Mouse (Mus musculus): Measurements from ENCODE around the gene Slc35d1. TPM values are rescaled to one million over a fixed set of nuclear protein-coding genes. Genes with fewer than 3 reads are reported as not detected.

The Slc35d1 gene
- 0.20 and 0.28 TPM in 2 replicates for polyA plus RNA-seq (2012)

DNA sequence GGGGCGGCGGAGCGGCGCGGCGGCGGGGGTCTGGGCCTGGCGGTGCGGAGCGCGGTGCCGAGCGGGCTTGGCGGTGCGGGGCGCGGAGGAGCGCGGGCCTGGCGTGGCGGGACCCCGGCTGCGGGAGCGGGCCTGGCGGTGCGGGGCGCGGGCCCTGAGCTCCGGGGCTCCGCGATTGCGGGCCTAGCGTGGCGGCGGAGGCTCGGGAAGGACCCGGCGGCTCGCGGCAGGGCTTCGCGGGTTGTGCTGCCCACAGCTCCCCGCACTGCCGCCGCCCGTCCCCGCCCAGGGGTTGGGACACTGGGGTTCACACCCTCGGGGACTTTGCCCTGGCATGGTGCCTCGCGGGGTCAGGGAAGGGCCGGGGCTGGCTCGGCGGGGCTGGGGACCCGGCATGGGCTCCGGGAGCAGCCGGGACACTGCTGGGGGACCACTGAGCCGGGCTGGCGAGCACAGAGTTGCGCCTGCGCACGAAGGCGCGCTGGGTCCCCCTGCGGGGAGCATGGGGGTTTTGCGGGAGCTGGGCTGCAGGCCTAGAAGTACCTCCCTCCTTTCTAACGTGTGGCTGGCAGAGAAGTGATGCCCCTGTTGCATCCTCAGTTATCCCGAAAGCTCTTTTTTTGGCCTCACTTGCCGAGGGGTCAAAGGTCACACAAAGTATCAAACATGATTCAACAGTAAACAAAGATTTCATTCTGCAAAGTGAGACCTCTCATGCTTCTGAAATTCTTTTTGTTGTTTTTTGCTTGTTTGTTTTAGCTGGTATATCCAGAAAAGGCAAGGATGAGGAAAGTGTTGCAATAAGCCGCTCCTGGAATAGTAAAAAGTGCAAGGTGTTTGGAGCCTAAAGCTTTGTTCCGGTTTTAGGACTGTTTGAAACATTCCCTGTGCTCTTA is at the start of gene Slc35d1:
Slc35d1 (minus strand) TSS at position 240 of the 896 bp plus-strand sequence.
- peaks cover 34% of the 10 kb centered on the region for H3K4me1 ChIP-seq (ENCODE audit: control insufficient read depth)
- peaks cover 18% of the 10 kb centered on the region for H3K36me3 ChIP-seq (ENCODE audit: control insufficient read depth)
- no peaks in the 10 kb centered on the region for H3K27me3 ChIP-seq (ENCODE audit: control insufficient read depth)
- peak within 1 kb of the TSS; percentile 99 for H3K4me3 ChIP-seq (replicated peaks)
- H3K9me3 ChIP-seq (ENCODE audit: control insufficient read depth, low read length) = no peaks in the 10 kb centered on the region
- TF ChIP-seq GATA1 (IDR thresholded peaks at IDR 0.05; ENCODE audit: low read length) = no peak
- no peak for TF ChIP-seq TAL1 (IDR thresholded peaks at IDR 0.05; ENCODE audit: low read length)

DNA sequence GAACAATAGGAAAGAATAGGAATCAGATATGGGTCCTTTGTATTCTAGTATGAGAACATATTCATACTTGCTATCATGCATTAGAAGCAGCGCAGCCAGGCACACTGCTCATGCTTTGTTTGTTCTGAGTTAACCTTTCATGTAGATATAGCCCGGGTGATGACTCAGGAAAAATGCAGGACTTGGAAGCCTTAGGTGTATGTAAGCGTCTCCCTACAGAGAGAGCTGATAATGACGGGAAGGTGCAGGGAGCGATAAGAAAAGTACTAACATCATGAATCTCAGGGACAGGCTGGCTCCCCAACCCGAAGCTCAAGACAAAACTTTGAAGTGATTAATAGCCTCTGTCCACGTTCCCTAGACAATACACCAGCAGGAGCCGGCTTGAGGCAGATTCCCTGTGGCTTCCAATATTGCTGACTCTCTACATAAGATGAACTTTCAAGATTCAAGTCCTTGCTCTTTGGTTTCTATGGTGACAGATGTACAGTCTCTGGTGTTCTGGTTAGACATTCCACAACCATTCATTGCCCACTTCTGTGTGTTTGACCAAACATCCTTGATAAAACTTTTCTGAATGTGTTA is 48.9 kb upstream of the Slc35d1 start:
- H3K4me1 ChIP-seq (ENCODE audit: control insufficient read depth) = no peaks in the 10 kb centered on the region; the same call in 1 of the 2 replicates
- TF ChIP-seq TAL1 (IDR thresholded peaks at IDR 0.05; ENCODE audit: low read length) = no peak
- no peak for TF ChIP-seq GATA1 (IDR thresholded peaks at IDR 0.05; ENCODE audit: low read length)
- H3K9me3 ChIP-seq (ENCODE audit: control insufficient read depth, low read length) = no peaks in the 10 kb centered on the region
- no peaks in the 10 kb centered on the region for H3K27me3 ChIP-seq (ENCODE audit: control insufficient read depth)
- H3K36me3 ChIP-seq (ENCODE audit: control insufficient read depth) = no peaks in the 10 kb centered on the region
- no peak overlapping the region for H3K4me3 ChIP-seq (replicated peaks)

DNA sequence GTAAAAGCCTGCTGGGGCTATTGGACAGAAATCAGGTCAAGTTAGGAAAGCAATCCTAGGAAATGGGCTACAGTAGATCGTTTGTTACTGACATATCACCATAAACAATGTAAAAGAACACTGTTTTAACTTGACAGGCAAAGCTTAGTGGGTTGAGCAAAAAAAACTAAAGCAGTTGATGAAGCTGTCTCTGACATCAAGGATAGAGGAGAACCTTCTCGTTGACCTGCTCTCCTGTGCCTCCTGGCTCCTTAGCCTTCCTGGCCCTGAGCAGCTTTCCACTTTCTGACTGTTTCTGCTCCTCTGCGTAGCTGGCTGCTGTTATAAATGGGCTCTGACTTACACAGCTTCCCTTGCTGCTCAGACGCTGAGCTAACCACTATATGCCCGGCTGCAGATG is 48.4 kb upstream of the Slc35d1 start:
- Histone ChIP-seq H3K9me3 (ENCODE audit: control insufficient read depth, low read length) (no peaks in the 10 kb centered on the region), H3K4me1 (ENCODE audit: control insufficient read depth) (no peaks in the 10 kb centered on the region; the same call in 1 of the 2 replicates), H3K4me3 (replicated peaks) (no peak overlapping the region), H3K27me3 (ENCODE audit: control insufficient read depth) (no peaks in the 10 kb centered on the region), H3K36me3 (ENCODE audit: control insufficient read depth) (no peaks in the 10 kb centered on the region)
- TF ChIP-seq GATA1 (IDR thresholded peaks at IDR 0.05; ENCODE audit: low read length) = no peak
- no peak for TF ChIP-seq TAL1 (IDR thresholded peaks at IDR 0.05; ENCODE audit: low read length)

DNA sequence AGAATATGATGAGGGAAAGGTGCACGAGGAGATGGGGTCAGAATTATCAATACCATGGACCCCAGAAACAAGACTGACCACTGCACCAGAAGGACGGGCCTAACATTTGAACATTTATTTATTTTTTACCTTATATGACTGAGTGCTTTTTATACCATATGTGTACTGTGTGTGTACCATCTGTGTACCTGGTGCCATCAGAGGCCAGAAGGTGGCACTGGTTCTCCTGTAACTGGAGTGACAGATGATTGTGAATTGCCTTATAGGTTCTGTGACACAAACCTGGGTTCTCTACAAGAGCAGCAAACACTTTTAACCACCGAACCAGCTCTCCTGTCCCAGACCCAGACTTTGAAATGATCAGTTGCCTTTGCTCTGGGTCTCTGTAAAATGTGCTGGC is 43.9 kb upstream of the Slc35d1 start:
- Histone ChIP-seq H3K4me3 (replicated peaks) (no peak overlapping the region), H3K9me3 (ENCODE audit: control insufficient read depth, low read length) (no peaks in the 10 kb centered on the region), H3K36me3 (ENCODE audit: control insufficient read depth) (no peaks in the 10 kb centered on the region), H3K27me3 (ENCODE audit: control insufficient read depth) (no peaks in the 10 kb centered on the region), H3K4me1 (ENCODE audit: control insufficient read depth) (no peaks in the 10 kb centered on the region; the same call in 1 of the 2 replicates)
- no peak for TF ChIP-seq GATA1 (IDR thresholded peaks at IDR 0.05; ENCODE audit: low read length)
- TF ChIP-seq TAL1 (IDR thresholded peaks at IDR 0.05; ENCODE audit: low read length) = no peak

DNA sequence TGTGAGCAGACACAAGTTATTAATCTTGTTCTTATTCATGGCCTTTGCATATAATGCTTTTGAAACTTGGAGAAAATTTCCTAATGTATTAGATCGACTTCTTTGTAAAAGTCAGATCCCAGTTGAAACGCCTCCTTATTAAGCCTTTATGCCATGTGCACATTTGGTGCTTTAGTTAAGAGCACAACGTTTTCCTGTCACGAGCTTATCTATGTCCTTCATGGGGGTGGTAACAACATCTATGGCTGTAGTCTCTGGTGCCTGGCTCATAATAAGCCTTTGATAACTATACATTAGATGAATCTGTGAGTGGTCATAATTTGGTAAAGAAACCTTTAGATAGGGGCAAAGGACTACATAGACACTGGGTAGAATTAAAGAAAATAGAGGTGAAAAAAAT is 38.9 kb upstream of the Slc35d1 start:
- no peaks in the 10 kb centered on the region for H3K36me3 ChIP-seq (ENCODE audit: control insufficient read depth)
- TF ChIP-seq GATA1 (IDR thresholded peaks at IDR 0.05; ENCODE audit: low read length) (no peak), TAL1 (IDR thresholded peaks at IDR 0.05; ENCODE audit: low read length) (no peak)
- no peaks in the 10 kb centered on the region; the same call in 1 of the 2 replicates for H3K4me1 ChIP-seq (ENCODE audit: control insufficient read depth)
- H3K27me3 ChIP-seq (ENCODE audit: control insufficient read depth) = no peaks in the 10 kb centered on the region
- H3K9me3 ChIP-seq (ENCODE audit: control insufficient read depth, low read length) = no peaks in the 10 kb centered on the region
- H3K4me3 ChIP-seq (replicated peaks) = no peak overlapping the region

DNA sequence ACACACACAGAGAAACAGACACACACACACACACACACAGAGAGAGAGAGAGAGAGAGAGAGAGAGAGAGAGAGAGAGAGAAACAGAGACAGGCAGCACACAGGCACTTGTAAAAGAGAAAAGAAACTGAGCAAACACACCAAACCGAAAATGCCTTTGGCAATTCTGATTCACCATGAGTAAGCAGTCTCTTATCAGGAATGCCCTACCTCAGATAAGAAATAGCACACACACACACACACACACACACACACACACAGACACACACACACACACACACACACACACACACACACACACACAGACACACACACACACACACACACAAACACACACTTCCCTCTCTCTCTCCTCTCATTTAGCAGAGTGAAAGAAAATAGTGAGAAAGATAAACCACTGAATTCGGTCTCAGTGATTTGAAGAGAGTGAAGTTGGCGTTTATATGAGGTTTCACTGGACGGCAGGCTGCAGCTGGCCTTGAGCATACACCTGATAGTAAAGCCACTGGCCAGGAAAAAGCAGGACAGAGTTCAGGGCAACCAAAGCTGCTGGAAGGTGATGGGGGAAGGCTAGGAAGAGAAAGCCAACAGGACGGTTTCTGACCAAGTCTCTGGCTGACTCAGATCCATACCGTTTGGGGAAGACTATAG is 34.6 kb upstream of the Slc35d1 start:
- Histone ChIP-seq H3K4me3 (replicated peaks) (no peak overlapping the region), H3K27me3 (ENCODE audit: control insufficient read depth) (no peaks in the 10 kb centered on the region), H3K9me3 (ENCODE audit: control insufficient read depth, low read length) (no peaks in the 10 kb centered on the region), H3K36me3 (ENCODE audit: control insufficient read depth) (no peaks in the 10 kb centered on the region), H3K4me1 (ENCODE audit: control insufficient read depth) (no peaks in the 10 kb centered on the region; the same call in 1 of the 2 replicates)
- no peak for TF ChIP-seq TAL1 (IDR thresholded peaks at IDR 0.05; ENCODE audit: low read length)
- no peak for TF ChIP-seq GATA1 (IDR thresholded peaks at IDR 0.05; ENCODE audit: low read length)

DNA sequence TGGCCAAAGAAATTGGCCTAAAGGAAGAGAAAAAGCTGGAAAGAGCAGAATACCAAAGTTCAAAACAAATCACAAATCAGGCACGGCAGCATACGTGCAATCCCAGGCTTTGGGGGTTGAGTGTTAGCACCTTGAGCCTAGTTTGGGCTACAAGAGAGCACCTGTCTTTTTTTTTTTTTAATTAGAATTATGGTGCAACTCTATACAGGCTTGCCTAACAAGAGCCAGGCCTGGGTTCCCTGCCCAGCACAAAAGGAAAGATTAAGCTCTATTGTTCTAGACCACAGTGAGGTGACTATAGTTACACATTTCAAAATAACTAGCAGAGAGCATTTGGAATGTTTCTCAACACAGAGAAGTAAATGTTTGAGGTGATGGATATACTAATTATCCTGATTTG is 32.8 kb upstream of the Slc35d1 start:
- H3K36me3 ChIP-seq (ENCODE audit: control insufficient read depth) = no peaks in the 10 kb centered on the region
- TF ChIP-seq TAL1 (IDR thresholded peaks at IDR 0.05; ENCODE audit: low read length) (no peak), GATA1 (IDR thresholded peaks at IDR 0.05; ENCODE audit: low read length) (no peak)

DNA sequence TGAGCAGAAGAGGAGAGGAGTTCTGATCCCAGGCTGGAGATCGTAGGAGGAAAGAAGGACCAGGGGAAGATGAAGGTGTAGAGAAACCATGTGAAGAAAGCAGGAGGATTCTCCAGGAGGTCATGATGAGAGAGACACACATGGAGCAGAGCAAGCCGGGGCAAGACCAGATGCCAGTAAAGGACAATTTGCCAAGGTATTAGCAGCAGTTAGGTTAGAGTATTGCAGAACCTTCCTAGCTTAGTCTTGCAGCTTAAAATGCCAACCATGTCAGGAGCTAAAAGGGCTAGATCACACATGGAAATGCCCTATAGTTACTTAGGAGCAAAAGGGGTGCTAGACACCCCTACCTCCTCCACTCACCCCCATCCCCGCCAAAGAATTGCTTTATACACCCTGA is 32.3 kb upstream of the Slc35d1 start:
- H3K9me3 ChIP-seq (ENCODE audit: control insufficient read depth, low read length) = no peaks in the 10 kb centered on the region
- TF ChIP-seq GATA1 (IDR thresholded peaks at IDR 0.05; ENCODE audit: low read length) = no peak
- TF ChIP-seq TAL1 (IDR thresholded peaks at IDR 0.05; ENCODE audit: low read length) = no peak

More for the DNA sequence above, 32.8 kb upstream of the Slc35d1 start:
- Histone ChIP-seq H3K4me3 (replicated peaks) (no peak overlapping the region), H3K9me3 (ENCODE audit: control insufficient read depth, low read length) (no peaks in the 10 kb centered on the region), H3K27me3 (ENCODE audit: control insufficient read depth) (no peaks in the 10 kb centered on the region), H3K4me1 (ENCODE audit: control insufficient read depth) (no peaks in the 10 kb centered on the region; the same call in 1 of the 2 replicates)

DNA sequence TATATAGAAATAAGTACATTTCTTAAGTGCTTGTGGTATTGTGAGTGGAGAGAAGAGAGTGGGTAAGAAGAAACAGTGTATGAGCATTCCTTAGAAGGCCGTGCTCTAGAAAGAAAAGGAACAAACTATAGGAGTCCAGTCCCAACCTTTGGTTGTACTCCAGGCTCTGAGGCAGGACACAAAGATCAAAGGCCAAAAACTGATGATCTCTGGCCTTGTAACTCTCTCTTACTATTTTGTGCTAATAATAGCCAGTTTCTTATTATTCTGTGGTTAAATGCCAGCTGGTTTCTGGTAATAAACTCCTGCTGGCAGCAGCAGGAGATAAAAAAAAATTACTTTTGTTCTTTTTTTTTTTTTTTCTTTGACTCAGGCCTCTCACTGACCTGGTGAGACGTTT is 17.2 kb upstream of the Slc35d1 start:
- no peaks in the 10 kb centered on the region for H3K27me3 ChIP-seq (ENCODE audit: control insufficient read depth)

More for the DNA sequence above, 32.3 kb upstream of the Slc35d1 start:
- no peak overlapping the region for H3K4me3 ChIP-seq (replicated peaks)
- H3K4me1 ChIP-seq (ENCODE audit: control insufficient read depth) = no peaks in the 10 kb centered on the region; the same call in 1 of the 2 replicates
- H3K36me3 ChIP-seq (ENCODE audit: control insufficient read depth) = no peaks in the 10 kb centered on the region
- H3K27me3 ChIP-seq (ENCODE audit: control insufficient read depth) = no peaks in the 10 kb centered on the region

More for the DNA sequence above, 17.2 kb upstream of the Slc35d1 start:
- TF ChIP-seq GATA1 (IDR thresholded peaks at IDR 0.05; ENCODE audit: low read length) (no peak), TAL1 (IDR thresholded peaks at IDR 0.05; ENCODE audit: low read length) (no peak)
- H3K4me3 ChIP-seq (replicated peaks) = no peak overlapping the region
- H3K4me1 ChIP-seq (ENCODE audit: control insufficient read depth) = no peaks in the 10 kb centered on the region
- H3K36me3 ChIP-seq (ENCODE audit: control insufficient read depth) = no peaks in the 10 kb centered on the region
- H3K9me3 ChIP-seq (ENCODE audit: control insufficient read depth, low read length) = no peaks in the 10 kb centered on the region

Measured in erythroblast, embryonic 14.5 days (primary cell).